8 mouse cellular contexts compared by ENCODE assay signal in genomic region chr2:130275649-130276048, GRCm38 (mm10). TPM values are rescaled to one million over a fixed set of nuclear protein-coding genes. Genes with fewer than 3 reads are reported as not detected.
DNase-seq lines count a peak whose midpoint lies in the region; ATAC-seq and TF ChIP-seq lines count a peak whose summit lies in the region.

No protein-coding gene starts in this region.

- no peak overlapping the region for H3K27ac ChIP-seq in heart, embryonic 10.5 days
- H3K27ac ChIP-seq in cortical plate, adult 2 months (ENCODE audit: insufficient read depth, low read length), result no peak overlapping the region
- H3K27ac ChIP-seq in heart, embryonic 16.5 days (ENCODE audit: low read length), result no peak overlapping the region
- H3K27ac ChIP-seq in limb, embryonic 10.5 days, result no peak overlapping the region
- H3K27ac ChIP-seq in midbrain, embryonic 11.5 days (ENCODE audit: low read depth, low read length), result no peak overlapping the region

- H3K4me1 ChIP-seq in heart, embryonic 10.5 days, result peaks cover 28% of the 10 kb centered on the region
- peaks cover 5% of the 10 kb centered on the region; the same call in 1 of the 2 replicates for H3K4me1 ChIP-seq in cortical plate, adult 2 months (ENCODE audit: control insufficient read depth, insufficient read depth, low read length)
- peaks cover 13% of the 10 kb centered on the region for H3K4me1 ChIP-seq in heart, embryonic 16.5 days (ENCODE audit: control insufficient read depth, insufficient read depth, low read length)
- H3K4me1 ChIP-seq in limb, embryonic 10.5 days, result peaks cover 26% of the 10 kb centered on the region
- H3K4me1 ChIP-seq in midbrain, embryonic 11.5 days (ENCODE audit: control insufficient read depth, insufficient read depth, low read length), result peaks cover 20% of the 10 kb centered on the region

- no peak for TF ChIP-seq POLR2A in cortical plate, adult 2 months (IDR thresholded peaks at IDR 0.05; ENCODE audit: extremely low read depth, insufficient read depth, low read length)

- intact Hi-C loops in heart, postnatal 25 days (cut with DNase I), result loop anchor here (2.0 to 10.0 kb wide), 2 partner anchors 97 to 471 kb away; partner anchors contain the start of genes Snrpb and Stk35

- peak; percentile 55 for TF ChIP-seq CTCF in cortical plate, adult 2 months (IDR thresholded peaks at IDR 0.05; ENCODE audit: extremely low read depth, insufficient read depth, low read length)

- peak overlapping the region; percentile 83 for H3K4me2 ChIP-seq in heart, embryonic 16.5 days (ENCODE audit: low read depth, low read length)
- H3K4me2 ChIP-seq in midbrain, embryonic 11.5 days, result peak overlapping the region; percentile 90

- H3K27me3 ChIP-seq in heart, embryonic 10.5 days (ENCODE audit: insufficient read depth, poor library complexity, severe bottlenecking), result no peaks in the 10 kb centered on the region
- H3K27me3 ChIP-seq in heart, embryonic 16.5 days (ENCODE audit: control insufficient read depth, insufficient read depth, low read length), result no peaks in the 10 kb centered on the region
- no peaks in the 10 kb centered on the region for H3K27me3 ChIP-seq in limb, embryonic 10.5 days (ENCODE audit: low read depth, poor library complexity, severe bottlenecking)
- H3K27me3 ChIP-seq in midbrain, embryonic 11.5 days (ENCODE audit: control insufficient read depth, insufficient read depth, low read length), result no peaks in the 10 kb centered on the region

- ATAC-seq in heart, embryonic 16.5 days (replicated peaks; ENCODE audit: extremely low read depth, insufficient read depth, low FRiP score), result no peak
- no peak for ATAC-seq in midbrain, embryonic 11.5 days (ENCODE audit: low FRiP score)

- peaks cover 55% of the 10 kb centered on the region for H3K36me3 ChIP-seq in heart, embryonic 10.5 days
- peaks cover 45% of the 10 kb centered on the region for H3K36me3 ChIP-seq in heart, embryonic 16.5 days (ENCODE audit: control insufficient read depth, insufficient read depth)
- peaks cover 57% of the 10 kb centered on the region for H3K36me3 ChIP-seq in limb, embryonic 10.5 days
- peaks cover 36% of the 10 kb centered on the region for H3K36me3 ChIP-seq in midbrain, embryonic 11.5 days (ENCODE audit: control insufficient read depth, insufficient read depth, low read length)

- H3K4me3 ChIP-seq in heart, embryonic 10.5 days, result peak overlapping the region; percentile 94
- H3K4me3 ChIP-seq in cortical plate, adult 2 months (ENCODE audit: insufficient read depth, low read length), result no peak overlapping the region; the same call in 1 of the 2 replicates
- H3K4me3 ChIP-seq in heart, embryonic 16.5 days (ENCODE audit: low read length), result peak overlapping the region; percentile 97
- H3K4me3 ChIP-seq in limb, embryonic 10.5 days, result peak overlapping the region; percentile 91
- peak overlapping the region; percentile 91 for H3K4me3 ChIP-seq in midbrain, embryonic 11.5 days (ENCODE audit: low read depth, low read length)

- DNase-seq in heart, embryonic 10.5 days (ENCODE audit: low spot score), result no peak
- DNase-seq in heart, postnatal 25 days (ENCODE audit: low spot score), result no peak
- DNase-seq in MEL-GATA-1-ER (ENCODE audit: extremely low read depth, low read depth), result peak; percentile 70
- peak; percentile 81 for DNase-seq in limb, embryonic 10.5 days (ENCODE audit: low spot score)
- peak; percentile 97 for DNase-seq in midbrain, embryonic 11.5 days (ENCODE audit: low spot score, missing footprints)
- DNase-seq in thymus, postnatal 0 days (ENCODE audit: low spot score), result peak; percentile 71

- no peaks in the 10 kb centered on the region for H3K9me3 ChIP-seq in heart, embryonic 10.5 days
- H3K9me3 ChIP-seq in heart, embryonic 16.5 days (replicated peaks; ENCODE audit: control insufficient read depth, low read length), result no peaks in the 10 kb centered on the region
- no peaks in the 10 kb centered on the region for H3K9me3 ChIP-seq in limb, embryonic 10.5 days (replicated peaks)
- H3K9me3 ChIP-seq in midbrain, embryonic 11.5 days (ENCODE audit: control insufficient read depth, low read length), result no peaks in the 10 kb centered on the region

- 54% methylated on average over 6 of the region's 6 CpGs for WGBS in heart, embryonic 10.5 days
- 47% methylated on average over 6 of the region's 6 CpGs for WGBS in heart, embryonic 16.5 days
- WGBS in limb, embryonic 10.5 days, result 48% methylated on average over 6 of the region's 6 CpGs
- 45% methylated on average over 6 of the region's 6 CpGs for WGBS in midbrain, embryonic 11.5 days

- no peak overlapping the region for H3K9ac ChIP-seq in heart, embryonic 16.5 days (ENCODE audit: low read length)
- peak overlapping the region; percentile 96; the same call in 1 of the 2 replicates for H3K9ac ChIP-seq in midbrain, embryonic 11.5 days (ENCODE audit: low read length)

RNA-seq across cellular contexts. Expression of gene Nop56, which starts 1.4 kb away (rescaled TPM):
- polyA plus RNA-seq in heart, embryonic 10.5 days (2016; fragmentation: Nextera tagmentation; extraction: Ambion mirVana), result 258 and 379 TPM in 2 replicates
- total RNA-seq in heart, postnatal 25 days (2021), result 10 to 100 TPM; 32.2 to 35.8 TPM
- 144 and 146 TPM in 2 replicates for polyA plus RNA-seq in cortical plate, adult 2 months (2012; rRNA removed)
- polyA plus RNA-seq in heart, embryonic 16.5 days (2015; fragmentation: Nextera tagmentation; extraction: Ambion mirVana), result 138 and 159 TPM in 2 replicates
- 440 and 499 TPM in 2 replicates for polyA plus RNA-seq in limb, embryonic 10.5 days (2016; fragmentation: Nextera tagmentation; extraction: Ambion mirVana)
- 335 and 341 TPM in 2 replicates for polyA plus RNA-seq in midbrain, embryonic 11.5 days (2014; fragmentation: Nextera tagmentation; extraction: Ambion mirVana)
- polyA plus RNA-seq in thymus, postnatal 0 days (2015; fragmentation: Nextera tagmentation; extraction: Ambion mirVana), result 322 and 360 TPM in 2 replicates

RNA-seq across cellular contexts. Expression of gene Idh3b, which starts 8.7 kb away (rescaled TPM):
- polyA plus RNA-seq in heart, embryonic 10.5 days (2016; fragmentation: Nextera tagmentation; extraction: Ambion mirVana), result 198 and 238 TPM in 2 replicates
- total RNA-seq in heart, postnatal 25 days (2021), result 100 to 1,000 TPM; 763 to 771 TPM
- polyA plus RNA-seq in cortical plate, adult 2 months (2012; rRNA removed), result 353 and 375 TPM in 2 replicates
- 346 and 357 TPM in 2 replicates for polyA plus RNA-seq in heart, embryonic 16.5 days (2015; fragmentation: Nextera tagmentation; extraction: Ambion mirVana)
- polyA plus RNA-seq in limb, embryonic 10.5 days (2016; fragmentation: Nextera tagmentation; extraction: Ambion mirVana), result 136 and 140 TPM in 2 replicates
- polyA plus RNA-seq in midbrain, embryonic 11.5 days (2014; fragmentation: Nextera tagmentation; extraction: Ambion mirVana), result 145 and 150 TPM in 2 replicates
- polyA plus RNA-seq in thymus, postnatal 0 days (2015; fragmentation: Nextera tagmentation; extraction: Ambion mirVana), result 134 and 146 TPM in 2 replicates

RNA-seq across cellular contexts. Expression of gene Ebf4, which starts 19.3 kb away (rescaled TPM):
- 0.42 and 1.1 TPM in 2 replicates for polyA plus RNA-seq in heart, embryonic 10.5 days (2016; fragmentation: Nextera tagmentation; extraction: Ambion mirVana)
- under 1 TPM; 0.31 to 0.45 TPM for total RNA-seq in heart, postnatal 25 days (2021)
- 13.0 and 16.1 TPM in 2 replicates for polyA plus RNA-seq in cortical plate, adult 2 months (2012; rRNA removed)
- polyA plus RNA-seq in heart, embryonic 16.5 days (2015; fragmentation: Nextera tagmentation; extraction: Ambion mirVana), result 0.30 and 0.43 TPM in 2 replicates
- polyA plus RNA-seq in limb, embryonic 10.5 days (2016; fragmentation: Nextera tagmentation; extraction: Ambion mirVana), result 0.34 and 0.90 TPM in 2 replicates
- polyA plus RNA-seq in midbrain, embryonic 11.5 days (2014; fragmentation: Nextera tagmentation; extraction: Ambion mirVana), result 1.3 and 1.8 TPM in 2 replicates
- polyA plus RNA-seq in thymus, postnatal 0 days (2015; fragmentation: Nextera tagmentation; extraction: Ambion mirVana), result 0.12 and 0.15 TPM in 2 replicates

Comparison
In these comparisons a context has a peak if more than half of its experiments do, and no peak if none do; other contexts are left out.
1. DNase-seq: peak in MEL-GATA-1-ER (single experiment), limb, embryonic 10.5 days (single experiment), midbrain, embryonic 11.5 days (single experiment) and thymus, postnatal 0 days (single experiment); none in heart, embryonic 10.5 days (single experiment) and heart, postnatal 25 days (single experiment).